Mouse (Mus musculus) liver, embryonic 14.5 days (tissue): ENCODE data around the gene Ankfn1.

Source experiments
- CTCF ChIP-seq: IDR thresholded peaks from 2 replicates; pipeline ENCODE4 v1.5.1; 2016; ENCODE audit warnings: antibody characterized with exemption, low read depth, control low read depth
- EP300 ChIP-seq: IDR thresholded peaks from 2 replicates; pipeline ENCODE4 v1.6.1; 2016; ENCODE audit warnings: antibody characterized with exemption, low read depth

GRCm38 (mm10) chr11:89455647-89456231, 321.7 kb downstream of the Ankfn1 start:
- TF ChIP-seq CTCF, result no peak
- no peak for TF ChIP-seq EP300
